Mouse (Mus musculus): ENCODE data around the gene Kdelr2.
A peak's percentile ranks its signal among the peaks of the same experiment; 100 is the strongest.

Kdelr2 gene

DNA sequence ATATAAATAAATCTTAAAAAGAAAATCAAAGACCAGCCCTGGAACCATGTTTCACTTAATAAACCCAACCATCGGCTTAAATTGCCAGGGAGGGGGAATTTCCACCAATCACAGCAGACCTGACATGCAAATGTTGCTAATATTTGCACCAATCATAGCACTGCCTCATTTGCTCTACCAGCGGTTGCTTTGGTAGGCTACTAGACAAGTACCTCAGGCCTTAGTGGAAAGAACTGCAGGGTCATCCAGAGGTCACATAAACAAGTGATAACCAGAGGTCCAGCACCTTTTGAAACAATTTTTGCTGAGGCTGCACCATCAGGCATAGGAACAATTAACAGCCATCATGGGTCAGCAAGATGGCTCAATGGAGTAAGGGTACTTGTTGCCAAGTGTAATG, 2.1 kb upstream of the Kdelr2 start:
- DNase-seq, result no peak

DNA sequence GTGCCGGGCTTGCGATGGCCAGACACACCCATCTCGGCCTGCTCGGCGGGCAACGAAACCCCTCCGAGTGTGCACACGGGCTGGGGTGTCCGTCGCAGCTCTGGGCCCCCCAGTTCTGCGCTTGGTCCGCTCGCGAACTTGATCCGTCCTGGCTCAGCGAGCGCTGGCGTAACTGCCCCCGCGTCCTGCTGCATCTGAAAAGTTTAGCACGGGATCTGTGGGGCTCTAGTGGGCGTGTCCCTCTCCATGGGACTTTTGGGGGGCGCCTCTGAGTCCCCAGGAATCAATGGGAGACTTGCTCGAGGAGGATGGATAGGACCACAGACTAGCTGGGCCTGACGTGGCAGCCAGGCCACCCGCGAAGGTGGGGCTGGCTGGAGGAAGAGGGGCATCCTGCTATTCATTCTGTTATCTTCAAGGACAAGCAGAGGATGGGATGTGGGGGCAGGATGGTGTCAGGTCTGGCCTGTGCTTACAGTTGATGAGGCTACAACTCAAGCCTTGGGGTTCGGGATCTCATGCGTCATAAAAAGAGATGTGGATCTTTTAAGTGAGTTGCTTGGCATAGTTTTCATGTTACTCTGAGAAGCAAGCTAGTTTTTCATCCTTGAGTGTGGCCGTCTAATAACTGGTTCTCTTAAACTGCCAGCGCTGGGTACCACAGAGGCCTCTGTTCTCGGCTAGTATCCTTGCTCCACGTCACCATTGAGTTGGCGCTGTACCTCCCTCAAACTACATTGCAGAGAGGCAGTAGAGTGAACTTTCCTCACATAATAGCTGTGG, 701 bp downstream of the Kdelr2 start:
- no peak for DNase-seq

DNA sequence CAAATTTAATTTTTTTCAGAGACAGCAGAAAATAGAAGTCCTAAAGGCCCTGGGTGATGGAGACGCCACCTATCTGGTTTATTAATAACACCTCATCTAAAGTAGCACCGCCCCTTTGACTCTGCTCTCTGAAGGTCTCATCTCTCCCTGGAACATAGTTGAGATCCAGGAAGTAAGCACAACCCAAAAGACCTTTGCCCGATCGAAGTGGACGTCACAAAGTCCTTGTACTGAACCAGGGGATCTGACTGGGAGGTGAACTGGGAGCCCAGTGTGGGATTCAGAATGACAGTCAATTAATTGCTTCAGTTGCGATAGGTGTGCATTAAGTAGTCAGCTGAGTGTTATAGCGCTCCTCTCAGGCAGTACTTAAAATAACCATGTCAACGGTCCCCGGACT, 1.6 kb downstream of the Kdelr2 start:
- no peak for DNase-seq

DNA sequence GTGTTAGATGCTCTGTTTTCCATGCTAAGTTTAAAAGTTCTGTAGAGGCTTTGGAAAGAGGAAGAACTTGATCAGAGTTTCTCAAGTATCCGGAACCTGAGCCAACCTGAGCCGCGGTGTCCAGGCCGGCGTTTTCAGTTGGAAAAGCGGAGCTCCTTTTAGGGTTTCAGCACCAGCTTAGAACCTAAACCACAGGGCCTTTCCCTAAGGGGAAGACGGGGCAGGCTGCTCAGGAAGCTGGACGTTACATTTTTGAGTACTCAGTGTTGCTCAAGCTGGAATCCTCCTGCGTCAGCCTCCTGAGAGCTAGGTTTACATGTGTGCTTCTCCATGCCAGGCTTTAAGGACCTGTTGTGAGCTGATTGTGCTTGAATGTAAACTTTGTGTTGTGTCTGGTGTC, 2.9 kb downstream of the Kdelr2 start:
- DNase-seq, result no peak

DNA sequence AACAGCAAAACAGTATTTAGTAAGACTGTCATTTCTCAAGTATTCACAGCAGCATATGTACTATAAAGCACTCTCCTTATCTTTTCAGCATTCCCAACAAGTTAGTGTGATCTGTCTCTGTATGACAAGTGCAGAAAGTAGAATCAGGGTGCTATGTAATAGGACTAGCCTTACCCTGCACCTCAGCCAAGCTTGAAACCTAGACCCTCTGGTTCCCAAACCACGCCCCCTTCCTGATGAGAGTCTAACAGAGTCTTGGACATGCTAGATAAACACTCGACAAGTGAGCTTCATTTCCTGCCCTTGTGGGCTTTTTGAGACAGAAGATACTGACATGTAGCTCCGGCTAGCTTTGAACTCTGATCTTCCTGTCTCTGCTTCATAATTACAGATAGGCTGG, 5.6 kb downstream of the Kdelr2 start:
- no peak for DNase-seq

DNA sequence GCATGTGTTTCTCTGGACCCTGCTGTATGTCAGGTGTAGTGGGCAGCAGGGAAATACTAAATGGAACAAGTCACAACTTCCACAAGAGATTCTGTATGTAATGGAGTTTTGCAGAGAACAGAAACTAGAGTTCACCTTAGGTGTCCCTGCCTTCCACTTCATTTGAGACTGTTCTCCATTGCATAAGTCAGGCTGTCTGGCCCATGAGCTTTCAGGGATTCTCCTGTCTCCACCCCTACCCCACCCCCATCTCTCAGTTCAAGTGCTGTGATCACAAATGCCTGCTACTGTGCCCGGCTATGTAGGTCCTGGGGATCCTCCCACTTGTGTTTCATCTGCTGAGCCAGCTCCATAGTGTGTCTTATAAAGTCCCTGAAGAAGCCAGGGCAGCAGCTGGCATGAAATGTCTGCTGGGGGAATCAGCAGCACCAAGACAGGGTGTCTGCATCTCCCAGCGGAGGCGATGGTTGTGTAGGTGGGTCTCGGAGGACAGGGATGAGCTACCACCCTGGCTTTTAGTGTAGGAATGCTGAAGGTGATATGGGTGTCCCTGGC, 7.3 kb downstream of the Kdelr2 start:
- no peak for DNase-seq

DNA sequence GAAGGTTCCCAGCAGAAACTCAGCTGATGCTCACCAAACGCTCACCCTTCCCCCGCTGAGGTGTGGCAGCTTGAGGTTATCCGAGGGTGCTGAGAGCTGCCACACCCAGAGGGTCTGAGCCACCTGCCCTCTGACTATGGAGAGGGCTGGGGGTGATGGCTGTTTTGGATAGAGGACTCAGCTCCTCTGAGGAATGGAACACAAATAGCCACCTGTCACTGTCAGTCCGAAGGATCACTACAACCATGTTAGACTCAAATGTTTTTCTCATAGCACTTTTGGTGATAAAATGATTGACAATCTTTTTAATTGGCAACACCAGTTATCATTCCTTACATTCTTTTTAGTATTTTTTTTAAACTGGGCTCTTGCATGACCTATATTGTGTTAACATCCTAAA, 17.8 kb downstream of the Kdelr2 start:
- no peak for DNase-seq

DNA sequence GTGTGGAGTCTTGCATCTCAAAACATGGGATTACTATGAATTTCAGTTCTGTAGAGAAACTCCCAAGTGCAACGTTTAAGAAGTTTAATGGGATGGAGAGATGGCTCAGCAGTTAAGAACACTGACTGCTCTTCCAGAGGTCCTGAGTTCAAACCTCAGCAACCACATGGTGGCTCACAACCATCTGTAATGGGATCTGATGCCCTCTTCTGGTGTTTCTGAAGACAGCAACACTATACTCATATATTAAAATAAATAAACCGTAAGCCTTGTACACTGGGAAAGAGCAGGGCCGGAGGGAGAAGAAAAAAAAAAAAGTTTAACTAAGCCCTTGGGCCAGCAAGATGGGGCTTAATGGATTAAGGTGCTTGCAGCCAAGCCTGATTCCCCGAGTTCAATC, 19.4 kb downstream of the Kdelr2 start:
- DNase-seq, result no peak

DNA sequence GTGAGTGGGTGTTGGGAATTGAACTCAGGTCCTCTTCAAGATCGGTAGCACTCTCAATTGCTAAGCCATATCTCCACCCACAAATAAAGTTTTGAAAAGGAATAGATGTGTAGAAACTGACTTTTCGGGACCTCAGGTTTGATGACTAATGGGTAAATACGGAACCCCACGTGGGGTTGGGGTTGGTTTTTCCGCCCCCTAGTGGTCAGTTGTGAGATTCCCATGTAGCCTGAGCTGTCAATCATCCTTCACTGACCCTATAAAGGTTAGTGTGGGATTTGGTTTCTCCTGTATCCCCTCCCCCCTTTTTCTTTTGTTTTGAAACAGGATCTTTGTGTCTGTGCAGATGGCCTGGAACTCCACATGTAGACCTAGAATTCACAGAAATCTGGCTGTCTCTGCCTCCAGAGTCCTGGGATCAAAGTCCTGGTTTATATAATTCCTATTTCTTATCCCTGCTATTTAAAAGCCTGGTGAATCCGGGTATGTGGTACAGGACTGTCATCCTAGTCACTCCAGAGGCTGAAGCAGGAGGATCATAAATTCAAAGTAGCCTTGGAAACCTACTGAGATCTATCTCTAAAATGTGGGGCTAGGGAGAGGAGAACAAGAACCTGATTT, 20.4 kb downstream of the Kdelr2 start:
- DNase-seq, result peak; percentile 47

DNA sequence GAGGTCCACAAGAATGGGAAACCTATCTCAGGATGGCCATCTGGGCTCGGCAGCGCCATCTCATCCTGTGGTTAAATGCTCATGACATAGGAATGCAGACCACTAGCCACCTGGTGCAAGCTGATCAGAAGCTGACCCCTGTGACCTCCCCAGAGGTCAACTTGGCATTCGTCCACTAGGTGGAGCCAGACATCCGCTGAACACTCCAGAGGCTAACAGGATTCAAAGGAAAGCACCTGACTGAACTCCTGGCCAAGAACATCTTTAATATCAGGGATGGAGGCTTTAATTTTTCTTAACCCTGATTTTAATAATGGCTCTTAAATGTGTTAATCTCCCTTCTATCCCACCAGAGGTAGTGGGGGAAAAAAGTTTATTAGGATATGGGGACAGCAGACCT, 30.8 kb downstream of the Kdelr2 start:
- peak; percentile 44 for DNase-seq

DNA sequence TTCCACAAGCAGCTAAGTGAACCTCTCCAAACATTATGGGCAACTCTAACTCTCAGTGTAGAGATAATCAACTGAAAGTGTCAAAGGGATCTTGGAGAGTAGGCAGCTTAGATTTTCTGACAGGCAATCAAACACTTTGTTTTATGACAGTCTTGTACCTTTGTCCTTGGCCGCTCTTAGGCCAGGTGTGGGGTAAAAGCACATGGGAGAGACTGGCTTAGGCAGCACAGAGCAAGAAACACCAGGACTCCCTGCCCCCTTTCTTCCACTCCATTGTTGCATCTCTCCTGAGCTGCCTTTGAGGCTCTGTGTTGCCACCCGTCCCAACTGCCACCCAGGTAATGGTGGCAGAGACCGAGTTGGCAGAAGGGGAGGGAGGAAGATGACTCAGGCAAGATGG, 37.7 kb downstream of the Kdelr2 start:
- no peak for DNase-seq

DNA sequence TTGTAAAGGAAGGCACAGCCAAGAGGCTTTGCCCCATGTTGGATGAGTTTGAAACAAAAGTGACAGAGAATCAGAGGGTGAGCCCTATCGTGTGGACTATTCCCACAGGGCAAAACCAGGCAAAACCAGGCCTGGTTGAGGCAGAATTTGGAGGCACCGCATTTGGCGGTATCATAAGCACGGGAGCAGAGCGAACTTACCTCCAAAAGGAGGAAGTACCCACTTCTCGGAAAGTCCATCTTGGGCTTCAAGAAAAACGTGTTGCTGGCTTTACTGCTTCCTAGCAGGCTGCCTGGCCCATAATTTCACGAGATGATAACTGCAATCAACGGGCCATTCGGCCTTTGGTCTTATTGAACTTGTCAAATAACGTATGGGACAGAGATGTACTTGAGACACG, 38.1 kb downstream of the Kdelr2 start:
- no peak for DNase-seq

DNA sequence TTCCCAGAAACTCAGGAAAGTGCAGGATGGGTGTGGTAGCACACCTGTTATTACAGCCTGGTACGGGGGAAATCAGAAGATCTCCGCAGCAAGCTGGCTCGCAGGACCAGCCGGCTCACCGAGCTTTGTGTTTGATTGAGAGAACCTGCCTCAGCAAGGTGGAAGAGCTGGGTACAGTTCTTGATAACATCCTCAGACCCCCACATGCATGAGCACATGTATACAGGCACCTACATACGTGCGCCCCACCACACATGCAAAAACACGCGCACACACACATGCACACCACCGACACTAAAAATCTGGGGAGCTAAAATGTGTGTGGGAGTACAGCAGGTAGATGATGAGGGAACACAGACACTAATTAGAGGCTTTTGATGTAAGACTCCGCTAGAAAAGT, 60.0 kb downstream of the Kdelr2 start:
- DNase-seq, result no peak

DNA sequence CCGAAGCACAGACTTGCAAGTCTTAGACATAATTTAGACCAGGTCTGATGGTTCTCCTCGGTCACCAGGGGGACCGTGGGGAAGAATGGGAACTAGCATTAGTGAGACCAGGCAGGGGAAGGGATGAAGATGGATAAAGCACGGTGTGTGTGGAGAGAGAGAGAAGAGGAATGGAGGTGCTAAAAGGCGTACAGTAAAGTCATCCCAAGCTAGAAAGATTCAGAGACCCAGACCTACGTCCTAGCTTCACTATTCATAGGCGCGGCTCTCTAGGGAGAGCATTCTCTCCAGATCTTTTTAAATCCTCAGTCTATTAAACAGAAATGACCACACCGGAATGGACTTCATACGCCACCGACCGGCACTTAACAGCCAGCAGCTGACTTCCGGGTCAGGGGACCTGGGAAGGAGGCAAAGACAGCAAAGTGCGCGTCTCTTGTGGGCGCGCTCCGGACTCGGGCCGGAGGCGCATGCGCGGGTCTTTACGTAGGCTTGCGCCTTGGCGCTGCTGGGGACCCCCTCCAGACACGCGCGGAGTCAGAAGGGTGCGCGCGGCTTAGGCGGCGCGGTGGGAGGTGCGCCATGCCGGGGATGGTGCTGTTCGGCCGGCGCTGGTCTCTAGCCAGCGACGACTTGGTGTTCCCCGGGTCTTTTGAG, 60.6 kb downstream of the Kdelr2 start, which contains the start of gene Daglb:
TSS of gene Daglb (plus strand) at position 485 of the 657 bp plus-strand sequence.
- DNase-seq, result peak; percentile 92

DNA sequence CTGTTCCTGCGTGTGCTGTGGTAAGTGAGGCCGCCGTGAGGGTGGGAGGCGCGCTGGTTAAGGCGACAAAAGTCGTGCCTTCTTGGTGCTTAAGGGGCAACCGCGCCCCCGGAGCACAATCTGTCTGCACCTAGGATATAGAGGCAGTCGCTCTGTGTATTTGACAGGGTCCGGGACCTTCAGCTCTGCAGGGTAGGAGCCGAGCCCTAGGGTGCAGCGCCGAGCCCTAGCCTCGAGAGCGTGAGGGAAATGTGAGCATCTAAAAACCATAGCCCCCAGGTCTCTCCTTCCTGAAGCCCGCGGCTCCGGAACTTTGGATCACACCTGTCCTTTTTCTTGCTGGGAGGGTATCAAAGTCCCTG, 61.1 kb downstream of the Kdelr2 start:
- DNase-seq, result no peak

DNA sequence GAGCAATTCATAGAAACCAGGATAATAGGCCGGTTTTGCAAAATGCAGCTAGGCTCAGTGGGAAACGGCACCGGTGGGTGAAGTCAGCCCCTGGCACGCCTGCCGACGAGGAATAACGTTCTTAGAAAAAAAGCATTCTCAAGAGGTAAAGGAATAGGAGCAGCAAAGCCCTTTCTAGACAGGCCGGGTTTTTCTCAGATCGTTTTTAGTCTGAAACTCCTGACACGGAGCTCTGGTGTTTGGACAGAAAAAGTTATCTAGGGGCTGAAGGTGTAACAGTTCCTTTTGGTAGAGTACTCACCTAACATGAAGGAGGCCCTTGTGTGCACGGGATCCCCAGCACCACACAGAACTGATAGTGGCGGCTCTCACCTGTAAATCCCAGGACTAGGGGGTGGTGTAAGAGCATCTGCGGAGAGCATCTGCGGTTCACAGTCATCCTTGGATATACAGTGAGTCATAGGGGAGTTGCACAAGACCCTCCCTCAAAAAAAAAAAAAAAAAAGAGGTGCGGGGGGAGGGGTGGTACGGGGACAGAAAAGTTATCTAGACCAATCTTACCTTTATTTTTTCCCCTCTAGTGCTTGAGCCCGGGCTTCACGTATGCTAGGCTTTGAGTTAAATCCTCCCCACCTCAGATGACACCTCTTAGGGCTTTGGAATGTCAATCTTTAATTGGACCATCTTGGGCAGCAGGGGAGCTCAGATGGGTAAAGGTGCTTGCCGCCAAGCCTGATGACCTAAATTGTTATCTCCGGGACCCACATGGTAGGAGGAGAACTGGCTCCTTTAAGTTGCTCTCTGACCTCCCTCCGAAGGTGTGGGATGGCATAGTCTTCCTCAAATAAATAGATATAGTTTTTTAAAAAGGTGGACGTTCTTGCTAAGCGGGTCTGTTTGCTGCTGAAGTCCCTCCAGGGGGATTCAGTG, 61.8 kb downstream of the Kdelr2 start:
- DNase-seq, result no peak

DNA sequence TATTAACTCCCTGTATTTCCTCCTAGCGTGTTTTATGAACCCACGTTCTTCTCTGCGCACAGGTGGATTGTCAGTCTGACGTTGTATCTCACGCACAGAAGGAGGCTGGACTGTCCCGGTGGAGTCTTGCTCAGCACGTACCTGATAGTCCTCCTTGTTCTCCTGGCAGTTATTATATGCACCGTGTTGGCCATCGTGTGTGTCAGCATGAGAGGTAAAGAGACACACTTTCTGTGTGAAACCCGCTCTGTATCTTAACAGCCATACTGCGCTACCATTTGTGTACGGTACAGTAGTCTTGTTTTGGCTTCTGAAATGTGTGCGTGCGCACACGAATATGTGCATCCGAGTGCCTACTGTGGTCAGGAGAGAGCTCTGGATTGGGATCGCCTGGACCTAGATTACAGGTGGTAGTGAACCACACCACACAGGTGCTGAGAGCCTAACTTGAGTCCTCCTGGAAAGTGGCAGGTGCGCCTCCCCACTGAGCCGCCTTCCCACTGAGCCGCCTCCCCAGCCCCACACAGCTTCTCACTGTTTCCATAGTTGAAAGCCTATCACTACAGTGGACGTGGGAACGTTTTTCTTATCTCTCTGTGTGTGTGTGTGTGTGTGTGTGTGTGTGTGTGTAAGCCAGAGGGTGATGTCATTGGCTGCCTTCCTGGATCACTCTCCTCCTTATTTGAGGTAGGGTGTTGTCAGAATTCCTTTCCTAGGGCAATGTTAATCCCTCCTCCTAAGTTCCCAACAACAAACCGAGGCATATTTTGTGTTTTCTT, 63.4 kb downstream of the Kdelr2 start:
- no peak for DNase-seq

DNA sequence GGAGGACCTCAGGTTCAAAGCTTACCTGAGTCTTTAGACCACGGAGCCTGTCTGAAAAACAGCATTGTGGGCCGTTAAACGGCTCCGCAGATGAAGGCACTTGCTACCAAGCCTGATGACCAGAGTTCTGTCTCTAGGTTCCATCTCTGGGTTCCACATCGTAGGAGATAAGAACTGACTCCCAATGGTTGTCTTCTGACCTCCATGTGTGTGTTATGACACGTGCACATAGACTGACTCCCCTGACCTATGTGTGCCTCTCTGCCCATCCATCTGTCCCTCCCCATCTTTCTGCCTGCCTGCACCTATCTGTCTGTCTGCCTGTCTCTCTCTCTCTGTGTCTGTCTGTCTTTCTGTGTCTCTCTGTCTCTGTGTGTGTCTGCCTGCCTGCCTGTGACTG, 64.3 kb downstream of the Kdelr2 start:
- DNase-seq, result no peak

DNA sequence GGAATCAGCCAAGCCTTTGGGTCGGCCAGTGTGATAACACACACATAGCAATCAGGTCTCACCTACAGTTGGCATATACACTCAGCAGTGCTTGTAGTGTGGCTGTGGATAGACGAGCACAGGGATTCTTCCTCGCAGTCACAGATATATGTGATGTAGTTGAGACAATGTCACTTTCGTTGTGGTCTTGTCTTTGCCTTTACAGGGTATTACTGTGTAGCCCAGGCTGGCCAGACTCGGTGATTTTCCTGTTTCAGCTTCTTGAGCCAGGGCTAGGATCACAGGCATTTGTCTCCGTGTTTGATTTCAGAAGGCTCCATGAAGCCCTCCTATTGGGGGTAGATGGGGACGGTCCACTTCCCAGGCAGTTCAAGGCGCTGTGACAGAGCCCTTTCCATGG, 66.0 kb downstream of the Kdelr2 start:
- DNase-seq, result no peak

DNA sequence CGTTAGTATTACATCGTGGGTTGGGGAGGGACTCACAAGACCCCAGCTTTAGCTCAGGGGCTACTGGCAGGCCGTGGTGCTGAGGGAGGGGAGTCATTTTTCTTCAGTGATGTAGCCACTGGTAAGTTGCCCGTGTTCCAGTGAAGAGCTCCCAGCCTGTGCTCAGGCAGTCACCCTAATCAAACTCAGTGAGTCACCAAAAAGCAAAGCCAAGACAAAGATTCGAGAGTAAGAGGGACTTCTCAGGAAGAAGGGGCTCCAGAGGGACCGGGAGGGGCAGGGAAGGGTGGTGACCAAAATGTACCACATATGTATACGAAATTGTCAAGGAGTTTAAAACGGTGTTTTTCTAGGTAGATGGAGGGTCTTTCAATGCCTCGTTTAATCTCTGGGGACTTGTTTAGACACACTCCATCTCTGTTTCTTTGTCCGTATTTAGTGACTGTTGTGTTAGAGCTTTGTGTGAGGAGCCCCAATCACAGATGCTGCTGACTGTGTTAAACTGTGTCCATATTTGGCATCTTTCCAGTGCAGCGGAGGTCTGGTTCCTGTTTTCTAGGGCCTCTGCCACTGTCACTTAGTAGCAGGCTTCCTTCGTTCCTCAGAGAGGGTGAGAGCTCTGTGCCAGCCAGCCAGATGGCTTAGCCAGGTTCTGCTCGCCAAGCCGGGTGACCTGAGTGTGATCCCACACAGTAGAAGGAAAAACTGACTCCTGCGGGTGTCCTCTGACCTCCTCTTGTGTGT, 67.0 kb downstream of the Kdelr2 start:
- no peak for DNase-seq

DNA sequence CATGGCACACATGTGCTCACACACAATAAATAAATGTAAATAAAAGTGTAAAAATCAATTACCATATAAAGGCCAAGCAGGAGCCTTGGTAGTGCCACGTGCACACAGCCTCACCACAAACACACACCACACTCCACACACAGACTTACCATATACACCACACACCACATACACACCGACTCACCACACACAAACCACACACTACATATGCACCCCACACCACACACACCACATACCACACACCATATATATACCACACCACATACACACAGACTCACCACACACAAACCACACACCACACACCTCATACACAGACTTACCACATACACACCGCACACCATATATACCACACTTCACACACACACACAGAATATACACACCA, 67.5 kb downstream of the Kdelr2 start:
- DNase-seq, result no peak

Measured in right cerebral cortex, postnatal 4 days (tissue).